Mouse (Mus musculus) kidney, adult 11 months (tissue): ENCODE measurements around the gene Mcidas.

Source experiments
- DNase-seq: peaks from one replicate; pipeline ENCODE4 v3.0.0; 2022

Gene Mcidas

GRCm38 (mm10) chr13:112993531-112994152 lies at the start of gene Mcidas:
Gene Mcidas (plus strand): TSS chr13:112993845.
- no peak for DNase-seq

- DNase-seq, result no peak
Measured at GRCm38 (mm10) chr13:112945312-112945711, 48.3 kb upstream of the Mcidas start.

- no peak for DNase-seq
Measured at GRCm38 (mm10) chr13:112945900-112946299, 47.7 kb upstream of the Mcidas start.

- no peak for DNase-seq
Measured at GRCm38 (mm10) chr13:112954067-112954466, 39.6 kb upstream of the Mcidas start.

- peak; percentile 4 for DNase-seq
Measured at GRCm38 (mm10) chr13:112963081-112963480, 30.6 kb upstream of the Mcidas start.

GRCm38 (mm10) chr13:112964421-112964820 lies 29.2 kb upstream of the Mcidas start:
- peak; percentile 39 for DNase-seq

- DNase-seq, result no peak
Measured at GRCm38 (mm10) chr13:112967267-112967666, 26.4 kb upstream of the Mcidas start.

- DNase-seq, result no peak
Measured at GRCm38 (mm10) chr13:112976720-112977119, 16.9 kb upstream of the Mcidas start.

- DNase-seq, result no peak
Measured at GRCm38 (mm10) chr13:112985605-112986450, 7.8 kb upstream of the Mcidas start.

- DNase-seq, result no peak
Measured at GRCm38 (mm10) chr13:112986451-112986950, 7.1 kb upstream of the Mcidas start.

GRCm38 (mm10) chr13:112987532-112987943 lies 6.1 kb upstream of the Mcidas start, which contains the start of gene Ccno:
Gene Ccno (plus strand): TSS chr13:112987802.
- peak; percentile 96 for DNase-seq

- no peak for DNase-seq
Measured at GRCm38 (mm10) chr13:112987991-112988390, 5.7 kb upstream of the Mcidas start.

- DNase-seq, result no peak
Measured at GRCm38 (mm10) chr13:112988866-112989265, 4.8 kb upstream of the Mcidas start.

GRCm38 (mm10) chr13:112989541-112989940 lies 4.1 kb upstream of the Mcidas start:
- DNase-seq, result no peak

- no peak for DNase-seq
Measured at GRCm38 (mm10) chr13:112990346-112990745, 3.3 kb upstream of the Mcidas start.

- DNase-seq, result peak; percentile 54
Measured at GRCm38 (mm10) chr13:112994191-112994590, 546 bp downstream of the Mcidas start.

GRCm38 (mm10) chr13:112996407-112996806 lies 2.8 kb downstream of the Mcidas start:
- DNase-seq, result no peak

- no peak for DNase-seq
Measured at GRCm38 (mm10) chr13:112997369-112997768, 3.7 kb downstream of the Mcidas start.

- no peak for DNase-seq
Measured at GRCm38 (mm10) chr13:112998427-112999201, 5.0 kb downstream of the Mcidas start.

GRCm38 (mm10) chr13:113000090-113000489 lies 6.4 kb downstream of the Mcidas start:
- no peak for DNase-seq

- DNase-seq, result no peak
Measured at GRCm38 (mm10) chr13:113000576-113001318, 7.1 kb downstream of the Mcidas start.

- DNase-seq, result no peak
Measured at GRCm38 (mm10) chr13:113012683-113013082, 19.0 kb downstream of the Mcidas start.
